Mouse (Mus musculus) neural tube, embryonic 12.5 days (tissue): ENCODE results near the gene Ppib. TPM values are rescaled to one million over a fixed set of nuclear protein-coding genes. Genes with fewer than 3 reads are reported as not detected.

Experiments
- ATAC-seq: fragments of 200-750 bp; cut with Nextera tagmentation; 2 replicates; pipeline ENCODE4 v1.8.0; 2017; ENCODE audit warnings: low read depth, mild to moderate bottlenecking, moderate TSS enrichment, moderate library complexity; ENCODE audit not compliant: low FRiP score
- H3K27ac ChIP-seq: fragments of 300-500 bp; sonication (generic); 2 replicates; pipeline ENCODE4 v1.5.1; 2016
- H3K27me3 ChIP-seq: fragments of 300-500 bp; sonication (generic); replicated peaks from 2 replicates; pipeline ENCODE4 v1.6.1; 2016; ENCODE audit warnings: mild to moderate bottlenecking
- H3K36me3 ChIP-seq: fragments of 300-500 bp; sonication (generic); 2 replicates; pipeline ENCODE4 v1.6.1; 2016; ENCODE audit warnings: mild to moderate bottlenecking
- H3K4me1 ChIP-seq: fragments of 300-500 bp; sonication (generic); 2 replicates; pipeline ENCODE4 v1.6.1; 2016
- H3K4me2 ChIP-seq: fragments of 300-500 bp; sonication (generic); replicated peaks from 2 replicates; pipeline ENCODE4 v1.6.1; 2016; ENCODE audit warnings: mild to moderate bottlenecking
- H3K4me3 ChIP-seq: fragments of 300-500 bp; sonication (generic); 2 replicates; pipeline ENCODE4 v1.5.1; 2016
- H3K9ac ChIP-seq: fragments of 300-500 bp; sonication (generic); 2 replicates; pipeline ENCODE4 v1.6.1; 2016; ENCODE audit warnings: mild to moderate bottlenecking
- H3K9me3 ChIP-seq: fragments of 300-500 bp; sonication (generic); 2 replicates; pipeline ENCODE4 v1.6.1; 2016; ENCODE audit warnings: mild to moderate bottlenecking
- WGBS: fragments of 180-500 bp; shearing (Covaris S2); methylation state at CpG from one replicate; pipeline ENCODE4 v1.1.7; 2016; 5-methylcytosine and 5-hydroxymethylcytosine counted together
- polyA plus RNA-seq: library from polyadenylated mRNA; unstranded; fragments of >200 nt; fragmentation: Nextera tagmentation; extraction: Ambion mirVana; gene quantifications from 2 replicates; pipeline ENCODE4 v1.2.1, GENCODE M21; 2016

The Ppib gene
- polyA plus RNA-seq, 1 experiment from 2014 or later, result 452 TPM

DNA sequence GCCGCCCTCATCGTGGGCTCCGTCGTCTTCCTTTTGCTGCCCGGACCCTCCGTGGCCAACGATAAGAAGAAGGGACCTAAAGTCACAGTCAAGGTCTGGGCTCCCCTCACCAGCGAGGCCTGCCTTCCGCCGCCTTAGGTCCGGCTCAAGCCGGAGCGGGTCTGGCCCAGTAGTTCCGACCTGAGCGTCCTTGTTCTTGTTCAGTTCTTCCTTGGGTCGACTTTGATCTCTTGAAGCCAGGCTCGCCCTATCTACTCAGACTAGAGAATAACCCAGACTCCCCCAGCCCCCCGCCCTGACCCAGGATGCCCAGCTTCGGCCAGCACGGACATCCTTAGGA, 256 bp downstream of the Ppib start:
- peak; percentile 78 for ATAC-seq
- H3K4me2 ChIP-seq, result peak overlapping the region; percentile 67
- 1% methylated on average over 20 of the region's 20 CpGs for WGBS
- H3K27ac ChIP-seq, result peak overlapping the region; percentile 64; the same call in 1 of the 2 replicates
- peaks cover 27% of the 10 kb centered on the region for H3K36me3 ChIP-seq
- peaks cover 11% of the 10 kb centered on the region for H3K4me1 ChIP-seq
- no peaks in the 10 kb centered on the region for H3K27me3 ChIP-seq
- H3K9me3 ChIP-seq, result no peaks in the 10 kb centered on the region
- H3K4me3 ChIP-seq, result peak overlapping the region; percentile 79
- peak overlapping the region; percentile 81 for H3K9ac ChIP-seq

DNA sequence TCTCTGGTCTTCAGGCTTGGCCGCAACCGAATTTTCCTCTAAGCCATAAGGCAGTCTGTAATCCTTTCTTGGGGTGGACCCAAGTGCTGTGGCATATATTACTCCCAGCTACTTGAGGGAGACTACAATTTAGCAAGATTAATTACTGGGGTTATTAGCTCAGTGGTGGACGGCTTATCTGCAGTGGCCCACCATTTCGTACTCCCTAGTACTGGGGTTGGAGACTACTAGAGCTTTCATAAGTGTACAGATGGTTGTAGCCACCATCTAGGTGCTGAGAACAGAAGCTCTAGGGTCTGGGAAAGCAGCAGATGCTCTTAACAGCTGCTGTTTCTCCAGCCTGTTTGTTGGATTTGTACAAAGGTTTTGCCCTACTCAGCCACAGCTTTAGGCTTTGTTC, 964 bp downstream of the Ppib start:
- 22% methylated on average over 4 of the region's 4 CpGs for WGBS
- no peaks in the 10 kb centered on the region for H3K27me3 ChIP-seq
- H3K9ac ChIP-seq, result peak overlapping the region; percentile 81

DNA sequence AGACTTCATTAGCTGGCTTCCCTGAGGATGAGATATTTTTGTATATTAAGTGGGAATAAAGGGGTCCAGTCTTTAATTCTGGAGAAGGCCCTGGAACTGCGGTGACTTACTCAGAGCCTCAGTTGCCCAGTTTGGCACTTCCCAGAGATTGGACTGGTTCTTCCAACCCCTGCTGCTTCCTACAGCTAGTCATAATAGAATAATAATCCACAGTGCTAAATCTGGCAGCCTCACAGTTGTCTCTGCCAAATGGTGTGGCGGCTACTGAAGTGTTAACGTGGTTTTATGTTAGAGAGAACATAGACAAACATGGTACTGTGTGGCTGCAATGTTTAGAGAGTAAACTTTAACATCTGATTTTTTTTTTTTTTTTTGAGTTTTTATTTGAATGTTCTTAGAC, 1.6 kb downstream of the Ppib start:
- Histone ChIP-seq H3K4me2 (peak overlapping the region; percentile 67), H3K27ac (no peak overlapping the region), H3K9ac (peak overlapping the region; percentile 81; the same call in 1 of the 2 replicates), H3K36me3 (peaks cover 41% of the 10 kb centered on the region), H3K27me3 (0 out of 2 replicates have a peak, but pooled peaks cover 1% of the 10 kb centered on the region), H3K4me1 (peaks cover 11% of the 10 kb centered on the region), H3K4me3 (peak overlapping the region; percentile 79), H3K9me3 (no peaks in the 10 kb centered on the region)
- 78% methylated on average over 3 of the region's 3 CpGs for WGBS
- ATAC-seq, result no peak

More for the DNA sequence above, 964 bp downstream of the Ppib start:
- ATAC-seq, result no peak
- peak overlapping the region; percentile 67 for H3K4me2 ChIP-seq
- peaks cover 11% of the 10 kb centered on the region for H3K4me1 ChIP-seq
- H3K36me3 ChIP-seq, result peaks cover 34% of the 10 kb centered on the region
- H3K4me3 ChIP-seq, result peak overlapping the region; percentile 79
- H3K9me3 ChIP-seq, result no peaks in the 10 kb centered on the region
- no peak overlapping the region for H3K27ac ChIP-seq

DNA sequence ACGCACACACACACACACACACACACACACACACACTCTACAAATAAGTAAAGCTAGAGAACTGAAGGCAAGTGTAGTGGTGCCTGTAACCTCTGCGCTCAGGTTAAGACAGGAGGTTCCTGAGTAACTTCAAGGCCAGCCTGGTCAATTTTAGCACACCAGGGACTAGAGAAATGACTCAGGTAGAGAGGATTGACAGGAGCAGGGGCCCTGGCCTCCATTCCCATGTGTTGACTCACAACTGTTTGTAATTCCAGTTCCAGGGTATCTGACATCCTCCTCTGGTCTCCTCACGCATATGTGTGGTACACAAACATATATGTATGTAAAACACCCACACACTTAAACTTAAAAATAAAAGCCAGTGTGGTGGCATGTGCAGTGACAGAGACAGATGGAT, 3.4 kb downstream of the Ppib start:
- no peaks in the 10 kb centered on the region for H3K9me3 ChIP-seq
- H3K27ac ChIP-seq, result no peak overlapping the region
- WGBS, result 96% methylated on average over 3 of the region's 3 CpGs
- peaks cover 19% of the 10 kb centered on the region for H3K27me3 ChIP-seq
- peaks cover 19% of the 10 kb centered on the region for H3K4me1 ChIP-seq
- no peak overlapping the region for H3K9ac ChIP-seq
- no peak overlapping the region for H3K4me3 ChIP-seq
- H3K36me3 ChIP-seq, result peaks cover 50% of the 10 kb centered on the region
- ATAC-seq, result no peak
- no peak overlapping the region for H3K4me2 ChIP-seq

DNA sequence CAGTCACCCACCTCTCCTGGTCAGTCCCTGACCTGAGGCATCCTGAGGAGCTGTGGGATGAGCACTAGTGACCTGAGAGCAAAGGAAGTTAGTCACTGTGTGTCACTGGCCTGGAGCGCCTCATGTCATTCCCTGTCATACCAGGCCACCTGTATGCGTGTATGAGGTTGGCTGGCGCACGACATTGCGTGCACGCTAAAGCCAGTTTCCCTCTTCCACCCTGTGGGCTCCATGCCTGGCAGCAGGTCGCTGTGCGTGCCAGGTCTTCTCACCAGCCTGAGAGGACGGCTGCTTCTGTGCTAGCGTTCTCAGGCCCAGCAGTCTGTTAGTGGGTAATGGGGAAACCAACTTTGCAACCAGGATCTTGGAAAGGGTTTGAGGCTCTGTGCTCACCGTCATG, 4.3 kb downstream of the Ppib start:
- Histone ChIP-seq H3K4me2 (no peak overlapping the region), H3K36me3 (peaks cover 50% of the 10 kb centered on the region), H3K27ac (no peak overlapping the region), H3K4me1 (peaks cover 26% of the 10 kb centered on the region), H3K9me3 (no peaks in the 10 kb centered on the region), H3K4me3 (no peak overlapping the region), H3K9ac (no peak overlapping the region), H3K27me3 (peaks cover 28% of the 10 kb centered on the region)
- no peak for ATAC-seq
- 94% methylated on average over 11 of the region's 11 CpGs for WGBS

DNA sequence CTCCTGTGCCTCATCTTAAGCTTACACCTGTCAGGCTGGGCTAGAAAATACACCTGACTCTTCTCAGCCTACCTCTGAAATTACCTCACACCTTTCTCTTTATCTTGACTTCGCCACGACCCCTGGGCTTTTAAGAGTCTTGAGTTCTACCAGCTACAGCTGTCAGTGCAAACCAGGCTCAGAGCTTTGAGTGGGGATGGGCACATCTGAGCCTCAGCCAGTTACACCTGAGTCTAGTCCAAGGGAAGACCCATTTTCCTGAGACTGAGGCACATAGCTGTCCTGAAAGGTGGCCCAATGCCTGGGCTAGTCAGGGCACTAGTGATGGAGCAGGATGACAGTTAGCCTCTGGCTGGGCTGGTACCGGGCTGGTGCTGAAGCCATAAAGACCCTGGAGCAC, 6.8 kb downstream of the Ppib start:
- Histone ChIP-seq H3K4me2 (no peak overlapping the region), H3K9me3 (no peaks in the 10 kb centered on the region), H3K4me1 (peaks cover 19% of the 10 kb centered on the region), H3K9ac (no peak overlapping the region), H3K27me3 (peaks cover 38% of the 10 kb centered on the region), H3K36me3 (peaks cover 50% of the 10 kb centered on the region), H3K4me3 (no peak overlapping the region), H3K27ac (no peak overlapping the region)
- WGBS, result 95% methylated on average over 3 of the region's 3 CpGs
- ATAC-seq, result no peak

DNA sequence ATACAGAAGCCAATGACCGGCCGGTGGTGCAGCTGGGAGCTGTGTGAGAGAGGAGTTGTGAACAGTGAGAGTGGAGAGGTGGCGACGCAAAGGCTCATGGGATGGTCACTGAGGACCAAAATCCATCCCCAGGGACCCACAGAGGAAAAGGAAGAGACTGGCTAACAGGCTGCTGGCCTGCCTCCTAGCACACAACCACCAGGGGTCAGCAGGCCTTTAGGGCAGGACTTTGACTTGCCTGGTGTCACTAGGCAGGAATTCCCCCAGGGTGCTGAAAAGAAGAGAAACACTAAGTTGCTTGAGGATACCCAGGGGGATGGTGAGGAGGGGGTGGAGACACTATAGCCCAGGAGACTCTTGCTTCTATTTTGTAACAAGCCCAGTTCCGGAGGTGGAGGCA, 7.5 kb downstream of the Ppib start:
- peak; percentile 27; the same call in 1 of the 2 replicates for ATAC-seq
- WGBS, result 30% methylated on average over 5 of the region's 5 CpGs
- Histone ChIP-seq H3K9me3 (no peaks in the 10 kb centered on the region), H3K4me3 (no peak overlapping the region), H3K4me1 (peaks cover 19% of the 10 kb centered on the region), H3K27me3 (peaks cover 38% of the 10 kb centered on the region), H3K4me2 (no peak overlapping the region), H3K9ac (no peak overlapping the region), H3K36me3 (peaks cover 46% of the 10 kb centered on the region), H3K27ac (no peak overlapping the region)

DNA sequence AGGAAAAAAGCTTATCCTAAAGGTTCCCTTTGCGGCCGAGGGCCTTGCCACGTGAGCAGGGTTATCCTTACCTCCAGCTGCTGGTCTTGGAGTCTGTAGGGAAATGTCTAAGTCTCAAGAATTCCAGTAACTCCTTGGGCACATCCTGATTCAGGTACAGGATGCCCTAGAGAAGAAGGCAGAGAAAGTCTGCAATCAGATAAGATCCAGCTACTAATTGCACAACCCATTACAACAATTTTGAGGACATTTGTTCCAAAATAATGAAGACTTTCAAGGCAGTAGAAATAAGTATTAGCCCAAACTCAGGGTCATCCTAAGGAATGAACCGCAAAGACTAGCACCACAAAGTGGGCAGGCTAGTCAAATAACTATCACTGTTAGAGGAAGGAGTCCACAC, 8.0 kb downstream of the Ppib start:
- H3K4me2 ChIP-seq, result no peak overlapping the region
- H3K27me3 ChIP-seq, result peaks cover 38% of the 10 kb centered on the region
- peaks cover 19% of the 10 kb centered on the region for H3K4me1 ChIP-seq
- H3K27ac ChIP-seq, result no peak overlapping the region
- H3K4me3 ChIP-seq, result no peak overlapping the region
- WGBS, result 61% methylated on average over 4 of the region's 4 CpGs
- no peaks in the 10 kb centered on the region for H3K9me3 ChIP-seq
- H3K36me3 ChIP-seq, result peaks cover 41% of the 10 kb centered on the region
- H3K9ac ChIP-seq, result no peak overlapping the region
- no peak for ATAC-seq

DNA sequence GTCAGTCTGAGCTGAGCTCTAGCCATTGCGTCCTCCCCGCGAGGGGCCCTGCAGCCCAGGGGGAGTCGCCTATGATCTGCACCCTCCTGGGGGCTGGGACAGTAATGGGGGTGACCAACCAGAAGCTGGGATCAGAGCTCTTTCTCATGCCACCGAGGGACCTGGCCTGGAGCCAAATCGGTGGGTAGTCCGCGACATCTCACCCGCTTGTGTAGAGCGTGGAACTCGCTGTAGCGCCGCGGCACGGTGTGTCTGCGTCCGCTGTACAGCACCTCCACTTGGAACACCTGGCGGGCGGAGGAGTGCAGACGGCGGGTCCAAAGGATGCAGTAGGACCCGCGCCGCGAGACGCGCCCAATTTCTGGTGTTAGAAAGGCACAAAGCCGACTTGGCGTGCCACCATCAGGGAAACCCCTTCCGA, 9.0 kb downstream of the Ppib start:
- ATAC-seq, result no peak
- no peak overlapping the region for H3K27ac ChIP-seq
- H3K36me3 ChIP-seq, result peaks cover 32% of the 10 kb centered on the region
- WGBS, result 1% methylated on average over 30 of the region's 30 CpGs
- H3K9me3 ChIP-seq, result no peaks in the 10 kb centered on the region
- peak overlapping the region; percentile 53 for H3K9ac ChIP-seq
- peak overlapping the region; percentile 79 for H3K4me2 ChIP-seq
- H3K4me3 ChIP-seq, result peak overlapping the region; percentile 44
- peaks cover 38% of the 10 kb centered on the region for H3K27me3 ChIP-seq
- peaks cover 19% of the 10 kb centered on the region for H3K4me1 ChIP-seq

DNA sequence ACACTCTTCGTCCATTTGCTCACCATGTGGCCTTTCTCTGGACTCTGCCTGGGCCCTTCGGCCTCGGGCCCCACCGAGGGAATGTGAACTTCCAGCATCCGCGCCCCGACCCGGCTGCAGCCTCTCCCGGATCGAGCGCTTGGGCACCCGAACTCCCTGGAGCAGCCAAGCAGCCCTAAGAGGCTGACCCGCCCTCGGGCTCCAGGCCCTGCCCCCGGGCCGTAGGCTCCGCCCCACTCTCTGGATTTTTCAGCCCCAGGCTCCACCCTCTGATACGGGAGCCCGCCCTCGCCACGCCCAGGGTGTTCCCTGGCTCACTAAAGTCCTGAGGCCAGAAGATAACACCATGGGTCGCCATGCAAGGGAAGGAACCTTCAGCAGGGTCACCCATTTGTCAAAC, 9.6 kb downstream of the Ppib start, which contains the start of gene Snx22:
Snx22 (minus strand) TSS at position 137 of the 400 bp plus-strand sequence.
- peak; percentile 65 for ATAC-seq
- H3K9ac ChIP-seq, result peak within 1 kb of the TSS; percentile 53
- H3K4me1 ChIP-seq, result peaks cover 19% of the 10 kb centered on the region
- H3K27ac ChIP-seq, result no peak within 1 kb of the TSS
- 1% methylated on average over 22 of the region's 22 CpGs for WGBS
- H3K36me3 ChIP-seq, result peaks cover 26% of the 10 kb centered on the region
- peaks cover 38% of the 10 kb centered on the region for H3K27me3 ChIP-seq
- 0 out of 2 replicates have a peak, but pooled peaks cover 4% of the 10 kb centered on the region for H3K9me3 ChIP-seq
- H3K4me3 ChIP-seq, result peak within 1 kb of the TSS; percentile 44
- peak within 1 kb of the TSS; percentile 79 for H3K4me2 ChIP-seq

DNA sequence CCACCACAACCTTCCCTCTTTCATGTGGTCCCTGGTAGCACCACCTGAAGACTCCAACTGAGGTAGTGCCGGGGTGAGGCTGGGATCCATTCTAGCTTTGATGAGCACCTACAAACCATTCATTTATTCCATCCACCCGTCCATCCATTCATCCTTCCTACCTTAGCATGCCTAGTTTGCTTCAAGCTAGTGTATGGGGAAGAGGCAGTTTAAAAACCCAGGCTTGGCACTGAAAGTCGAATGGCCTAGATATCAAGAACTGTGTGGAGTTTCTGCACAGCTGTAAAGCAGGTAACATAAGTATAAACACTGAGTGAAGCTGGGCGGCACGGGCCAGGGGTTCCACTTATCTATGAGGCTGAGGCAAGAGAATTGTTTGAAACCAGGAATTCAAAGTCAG, 10.1 kb downstream of the Ppib start:
- WGBS, result 87% methylated on average over 5 of the region's 5 CpGs
- H3K27ac ChIP-seq, result no peak overlapping the region
- no peak overlapping the region for H3K9ac ChIP-seq
- H3K36me3 ChIP-seq, result peaks cover 24% of the 10 kb centered on the region
- H3K4me2 ChIP-seq, result no peak overlapping the region
- peaks cover 19% of the 10 kb centered on the region for H3K4me1 ChIP-seq
- no peak for ATAC-seq
- 0 out of 2 replicates have a peak, but pooled peaks cover 4% of the 10 kb centered on the region for H3K9me3 ChIP-seq
- H3K27me3 ChIP-seq, result peaks cover 38% of the 10 kb centered on the region
- H3K4me3 ChIP-seq, result no peak overlapping the region

DNA sequence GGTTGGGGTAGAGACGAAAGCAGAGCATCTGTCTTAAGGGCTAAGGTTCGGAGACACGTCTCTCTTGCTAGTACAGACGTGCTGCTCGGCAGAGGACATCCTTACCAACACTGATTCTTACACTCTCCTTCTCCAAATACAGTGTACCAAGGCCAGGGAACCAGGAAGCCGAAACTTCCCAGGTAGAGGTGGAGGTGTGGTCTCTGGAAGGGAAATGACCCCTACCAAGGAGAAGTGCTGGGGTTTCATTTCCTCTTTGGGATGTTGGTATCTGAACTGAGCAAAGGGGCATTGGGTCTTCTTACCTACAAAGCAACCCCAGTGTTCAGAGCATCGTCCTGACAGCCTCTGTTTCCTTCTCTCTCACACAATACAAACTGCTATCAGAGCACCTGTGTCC, 12.7 kb downstream of the Ppib start:
- no peak for ATAC-seq
- Histone ChIP-seq H3K4me3 (no peak overlapping the region), H3K4me2 (no peak overlapping the region), H3K9ac (no peak overlapping the region), H3K27ac (no peak overlapping the region), H3K9me3 (0 out of 2 replicates have a peak, but pooled peaks cover 4% of the 10 kb centered on the region), H3K4me1 (peaks cover 11% of the 10 kb centered on the region), H3K27me3 (peaks cover 26% of the 10 kb centered on the region), H3K36me3 (no peaks in the 10 kb centered on the region)
- 91% methylated on average over 7 of the region's 7 CpGs for WGBS

DNA sequence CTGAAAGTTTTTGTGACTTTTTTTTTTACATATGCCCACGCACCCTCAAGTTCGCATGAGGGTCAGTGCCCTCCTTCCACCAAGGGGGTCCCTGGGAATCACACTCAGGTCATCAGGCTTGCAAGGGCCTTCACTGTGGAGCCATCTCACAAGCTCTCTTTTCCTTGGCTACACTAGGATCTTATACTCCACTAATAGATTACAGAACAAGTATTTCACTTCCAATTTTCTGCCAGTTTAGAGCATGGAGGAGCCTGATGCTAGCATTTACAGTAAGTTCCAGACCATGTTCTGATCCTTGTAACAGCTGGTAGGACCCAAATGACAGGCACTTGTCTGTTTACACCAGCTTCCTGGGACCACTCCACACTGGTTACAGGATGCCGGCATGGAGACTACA, 18.1 kb downstream of the Ppib start:
- Histone ChIP-seq H3K9me3 (0 out of 2 replicates have a peak, but pooled peaks cover 4% of the 10 kb centered on the region), H3K4me3 (no peak overlapping the region), H3K9ac (0 out of 2 replicates have a peak overlapping the region, but pooled peaks have one; percentile 21), H3K4me1 (peaks cover 6% of the 10 kb centered on the region; the same call in 1 of the 2 replicates), H3K27ac (no peak overlapping the region), H3K4me2 (peak overlapping the region; percentile 39), H3K27me3 (no peaks in the 10 kb centered on the region; the same call in 1 of the 2 replicates), H3K36me3 (no peaks in the 10 kb centered on the region)
- 61% methylated on average over 3 of the region's 3 CpGs for WGBS
- no peak for ATAC-seq
